Mouse (Mus musculus): Measurements from ENCODE around the gene C1qtnf1.

GRCm38 (mm10) chr11:118409106-118410072 is 18.6 kb upstream of the C1qtnf1 start:
- TF ChIP-seq TCF12 (IDR thresholded peaks at IDR 0.05; ENCODE audit: insufficient read depth, poor library complexity, severe bottlenecking) (no peak), MAX (IDR thresholded peaks at IDR 0.05; ENCODE audit: low read depth) (no peak), POLR2A (IDR thresholded peaks at IDR 0.05; ENCODE audit: insufficient read length, low read depth) (no peak), MYOG (IDR thresholded peaks at IDR 0.05; ENCODE audit: control insufficient read depth in 1 of 3, insufficient read depth in 1 of 3, insufficient read length in 2 of 3, low read depth in 2 of 3) (no peak), USF1 (IDR thresholded peaks at IDR 0.05; ENCODE audit: low read depth) (no peak), TCF3 (IDR thresholded peaks at IDR 0.05; ENCODE audit: insufficient read length, low read depth) (no peak)

All from myocyte (in vitro differentiated cells).